Mouse (Mus musculus): ENCODE data around the gene Iqck. TPM values are rescaled to one million over a fixed set of nuclear protein-coding genes. Genes with fewer than 3 reads are reported as not detected.
A peak's percentile ranks its signal among the peaks of the same experiment; 100 is the strongest.

Iqck gene
- total RNA-seq (2021): under 1 TPM; 0.10 to 0.59 TPM
- long read RNA-seq, experiment 1: 0 reads
- long read RNA-seq, experiment 2: 0 reads

DNA sequence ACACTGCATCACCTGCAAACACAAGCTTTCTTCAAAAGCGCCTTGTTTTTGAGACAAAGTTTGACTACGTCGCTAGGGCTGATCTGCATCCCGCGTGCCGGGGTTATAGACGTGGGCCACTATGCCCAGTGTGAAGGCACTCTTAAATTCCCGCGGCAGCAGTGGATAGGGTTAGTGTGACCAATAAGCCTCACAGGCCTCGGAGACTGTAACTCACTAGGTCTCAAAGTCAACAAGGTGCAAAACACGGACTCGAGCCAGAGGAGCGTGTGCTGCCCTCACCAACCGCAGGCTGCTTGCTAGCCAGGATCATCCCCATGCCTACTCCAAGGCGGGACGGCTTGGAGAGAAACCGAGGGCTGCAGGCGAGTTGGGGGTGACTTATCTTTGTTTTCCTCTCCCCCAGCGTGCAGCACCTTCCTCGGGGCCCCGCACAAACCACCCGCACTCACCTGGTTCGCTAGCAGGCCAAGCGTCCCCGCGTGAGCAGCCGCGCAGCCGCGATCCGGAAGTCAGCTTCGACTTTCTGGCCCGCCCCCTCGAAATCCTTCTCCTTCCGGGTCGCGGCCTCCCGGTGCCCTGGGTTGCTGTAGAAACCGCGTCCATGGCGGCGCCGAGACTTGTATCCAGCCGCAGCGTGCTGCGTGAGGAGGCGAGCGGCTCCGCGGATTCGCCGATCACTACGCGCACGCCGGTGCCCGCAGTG, at the start of gene Iqck:
Gene Iqck, plus strand, starts transcription at position 582 of the 706 bp plus-strand sequence.
- peak; percentile 93 to 95 for DNase-seq

DNA sequence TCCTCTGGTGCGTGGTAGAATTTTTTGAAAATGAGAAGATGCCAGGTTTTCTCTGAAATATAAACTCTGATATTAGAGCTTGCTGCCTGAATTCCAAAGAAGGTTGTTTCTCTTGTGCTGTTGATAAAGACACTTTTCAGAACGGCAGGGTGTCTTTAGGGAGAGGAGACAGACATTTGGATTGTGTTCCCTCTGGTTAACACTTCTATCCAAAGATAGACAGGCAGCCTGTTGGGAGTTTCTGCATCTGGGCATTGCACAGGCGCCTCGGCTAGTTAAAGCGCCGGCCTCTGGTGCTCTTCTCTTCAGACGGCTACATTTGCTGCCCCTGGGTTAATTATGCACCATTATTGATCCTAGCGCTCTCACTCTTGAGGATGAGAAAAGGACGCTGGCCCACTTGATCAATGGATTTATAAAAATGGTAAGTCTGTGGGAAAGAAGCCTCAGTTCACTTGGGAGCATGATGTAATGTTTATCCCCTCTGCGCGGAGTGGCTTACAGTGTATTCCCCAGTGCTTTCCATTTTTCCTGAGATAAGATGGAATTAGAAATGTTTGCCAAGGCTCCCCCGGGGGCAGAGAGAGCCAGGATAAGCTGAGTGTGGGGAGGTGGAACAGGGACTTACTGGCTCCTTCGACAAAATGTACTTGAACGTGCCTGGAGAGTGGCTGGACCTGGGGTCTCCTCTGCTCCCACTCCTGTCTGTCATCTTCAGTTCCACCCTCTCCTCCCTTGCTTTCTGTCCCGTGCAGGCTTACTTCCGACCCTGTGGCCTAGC, 48.7 kb upstream of the Iqck start:
- DNase-seq: peak; percentile 65

DNA sequence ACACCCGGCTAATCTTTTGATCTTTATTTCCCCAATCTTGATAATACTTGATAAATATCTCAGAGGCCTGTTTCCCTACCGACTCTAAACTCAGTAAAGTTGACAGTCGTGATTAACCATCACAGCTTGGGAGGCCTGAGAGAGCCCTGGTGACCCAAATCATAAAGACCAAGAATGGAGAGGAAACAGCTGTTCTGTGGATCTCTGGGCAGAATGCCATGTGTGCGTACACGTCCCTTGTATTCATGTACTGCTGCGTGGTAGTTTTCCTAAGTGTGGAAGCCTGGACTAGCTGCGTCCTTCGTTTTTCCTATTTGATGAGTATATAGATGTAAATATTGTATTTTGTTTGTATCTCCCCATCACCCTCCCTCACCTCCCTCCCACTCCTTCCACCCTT, 47.7 kb upstream of the Iqck start:
- DNase-seq: peak; percentile 49 to 64

DNA sequence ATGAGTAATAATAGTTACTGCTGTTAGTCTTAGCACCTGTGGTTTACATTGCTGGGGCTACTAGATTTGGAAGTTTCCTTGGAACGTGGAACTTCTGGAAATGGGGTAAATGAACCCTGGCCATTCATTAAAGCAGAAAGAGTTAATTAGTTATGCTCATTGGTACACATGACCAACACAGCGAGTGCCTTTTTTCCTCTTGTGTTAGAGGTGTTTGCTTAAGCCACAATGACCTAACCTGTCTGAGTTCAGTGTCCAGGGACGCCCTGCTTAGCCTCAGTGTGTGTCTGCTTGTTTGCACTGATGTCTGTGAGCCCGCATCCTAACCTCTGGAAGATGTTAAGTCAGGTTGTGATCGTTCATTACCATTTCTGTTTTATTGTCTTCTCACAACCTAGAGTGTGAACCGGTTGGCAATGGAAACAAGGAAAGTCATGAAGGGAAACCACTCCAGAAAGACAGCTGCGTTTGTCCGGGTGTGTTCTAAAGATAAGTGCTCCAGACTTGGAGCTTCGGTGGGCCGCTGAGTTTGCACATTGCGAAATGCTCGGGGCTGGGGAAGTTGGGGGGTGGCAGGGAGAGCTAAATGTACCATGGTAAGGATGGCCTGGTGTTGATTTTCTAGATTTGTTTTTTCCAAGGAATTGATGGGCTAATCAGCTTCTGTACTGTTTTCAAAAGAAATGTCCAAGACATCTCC, 44.0 kb upstream of the Iqck start:
- peak; percentile 56 to 75 for DNase-seq

GRCm38 (mm10) chr7:118813592-118813991, 42.0 kb upstream of the Iqck start:
- no peak for DNase-seq

- DNase-seq: no peak
Measured at GRCm38 (mm10) chr7:118816275-118816674, 39.3 kb upstream of the Iqck start.

DNA sequence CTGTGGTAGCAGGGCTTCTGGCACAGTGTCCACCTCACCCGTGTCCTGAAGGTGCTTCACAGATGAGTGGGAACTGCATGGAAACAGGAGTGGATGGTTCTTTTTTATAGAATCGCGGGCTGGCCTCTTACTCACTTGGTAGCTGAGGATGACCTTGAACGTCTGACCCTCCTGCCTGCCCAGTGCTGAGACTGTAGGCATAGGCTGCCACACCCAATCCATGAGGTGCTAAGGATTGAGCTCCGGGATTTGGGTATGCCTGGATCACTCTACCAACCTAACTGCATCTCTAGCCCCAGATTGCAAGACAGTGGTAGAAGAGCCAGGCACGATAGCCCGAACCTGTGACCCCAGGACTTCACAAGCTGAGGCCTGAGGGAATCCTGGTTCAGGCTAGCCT, 37.8 kb upstream of the Iqck start:
- DNase-seq: no peak

GRCm38 (mm10) chr7:118819666-118820065, 35.9 kb upstream of the Iqck start:
- no peak for DNase-seq

DNA sequence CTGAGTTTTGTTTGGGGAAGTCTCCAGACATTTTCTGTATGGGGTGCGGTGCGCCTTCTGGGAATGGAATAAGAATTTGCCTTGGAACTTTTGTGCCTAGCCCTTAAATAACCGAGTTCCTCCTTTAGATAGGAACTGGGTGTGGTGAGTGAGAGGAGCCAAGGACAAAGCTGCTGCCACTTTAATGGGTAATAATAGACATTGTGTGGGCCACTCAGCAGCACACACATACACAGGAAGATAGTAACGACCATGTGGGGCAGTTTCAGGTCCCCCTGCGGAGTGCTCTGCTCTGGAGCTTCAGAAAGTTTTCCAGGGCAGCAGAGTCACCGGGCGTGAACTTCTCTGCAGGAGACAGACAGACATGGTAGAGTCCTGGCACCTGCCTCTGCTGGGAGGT, 34.2 kb upstream of the Iqck start:
- peak; percentile 68 to 86 for DNase-seq

GRCm38 (mm10) chr7:118821887-118822556, 33.5 kb upstream of the Iqck start:
- no peak for DNase-seq

DNA sequence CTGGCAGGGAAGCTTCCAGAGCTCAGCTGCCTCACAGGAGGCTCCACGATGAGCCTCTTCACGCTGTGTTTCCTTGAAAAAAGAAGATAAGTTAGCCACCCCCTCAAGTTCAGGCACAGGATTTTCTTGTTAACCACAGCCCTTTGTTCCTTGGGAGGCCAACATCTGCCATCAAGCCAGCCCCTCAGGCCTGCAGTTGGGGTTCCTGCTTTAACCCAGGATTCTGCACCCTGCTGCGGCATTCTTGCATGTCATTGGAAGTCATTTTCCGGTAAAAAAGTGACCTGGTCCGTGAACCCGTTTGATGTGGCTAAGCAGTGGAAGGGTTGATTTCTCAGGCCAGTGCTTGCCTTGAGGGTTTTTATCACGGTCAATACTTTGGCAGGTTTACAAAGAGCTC, 31.1 kb upstream of the Iqck start:
- DNase-seq: no peak

- no peak for DNase-seq
Measured at GRCm38 (mm10) chr7:118827975-118828416, 27.6 kb upstream of the Iqck start.

GRCm38 (mm10) chr7:118837901-118838300, 17.7 kb upstream of the Iqck start:
- DNase-seq: no peak

DNA sequence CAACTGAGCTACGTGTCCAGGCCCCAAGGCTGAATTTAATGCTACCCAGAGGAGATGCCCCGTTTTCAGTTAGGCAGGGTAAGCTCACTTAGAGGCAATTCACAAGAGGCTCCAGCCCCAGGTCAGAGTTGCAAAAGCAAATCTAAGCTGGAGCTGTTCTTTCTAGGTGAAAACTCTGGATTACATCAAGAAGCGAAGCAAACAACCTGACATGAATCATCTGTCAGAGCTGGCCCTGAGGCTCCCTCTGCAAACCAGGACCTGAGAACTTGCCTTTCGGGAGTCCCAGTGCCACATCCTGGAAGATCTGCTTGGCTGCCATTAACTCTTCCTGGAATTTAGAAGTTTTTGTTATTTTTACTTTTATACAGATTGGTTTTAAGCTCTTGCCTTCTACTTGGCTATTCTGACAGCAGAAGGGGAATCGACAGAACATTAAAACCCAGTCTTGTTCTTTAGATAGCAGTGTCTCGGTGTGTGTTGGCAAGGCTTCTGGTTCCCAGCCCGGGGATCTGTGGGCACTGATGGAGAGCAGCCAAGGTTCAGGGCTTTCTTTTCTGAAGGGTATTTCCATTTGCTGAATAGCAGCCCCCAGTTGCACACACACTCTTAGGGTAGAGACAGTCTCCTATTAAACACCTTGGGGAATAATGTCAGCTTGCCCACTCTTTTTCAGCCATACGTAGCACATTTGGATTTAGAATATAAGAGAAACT, 14.4 kb upstream of the Iqck start:
- DNase-seq: peak in 1 of 2 experiments; percentile 14

- peak in 1 of 2 experiments; percentile 31 for DNase-seq
Measured at GRCm38 (mm10) chr7:118841796-118842195, 13.8 kb upstream of the Iqck start.

DNA sequence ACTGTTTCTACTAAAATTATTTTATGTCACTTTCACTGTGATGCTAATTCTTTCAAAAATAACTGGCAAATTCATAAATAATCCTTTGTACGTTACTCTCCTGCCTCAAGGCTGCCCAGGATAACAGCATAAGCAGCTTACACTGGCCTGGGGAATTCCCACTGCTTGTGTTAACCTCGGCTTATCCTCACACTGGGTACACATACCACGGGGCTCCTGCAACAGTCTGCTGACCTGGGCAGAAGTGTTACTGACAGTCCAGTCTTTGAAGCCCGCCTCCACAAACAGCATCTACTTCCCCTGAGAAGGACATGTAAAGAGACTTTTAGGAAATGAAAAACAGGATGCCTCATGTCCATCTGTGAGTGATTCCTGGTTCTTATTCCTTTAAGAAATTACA, 12.6 kb upstream of the Iqck start:
- no peak for DNase-seq

- no peak for DNase-seq
Measured at GRCm38 (mm10) chr7:118845141-118845540, 10.4 kb upstream of the Iqck start.

- DNase-seq: peak; percentile 34 to 38
Measured at GRCm38 (mm10) chr7:118846329-118846728, 9.2 kb upstream of the Iqck start.

DNA sequence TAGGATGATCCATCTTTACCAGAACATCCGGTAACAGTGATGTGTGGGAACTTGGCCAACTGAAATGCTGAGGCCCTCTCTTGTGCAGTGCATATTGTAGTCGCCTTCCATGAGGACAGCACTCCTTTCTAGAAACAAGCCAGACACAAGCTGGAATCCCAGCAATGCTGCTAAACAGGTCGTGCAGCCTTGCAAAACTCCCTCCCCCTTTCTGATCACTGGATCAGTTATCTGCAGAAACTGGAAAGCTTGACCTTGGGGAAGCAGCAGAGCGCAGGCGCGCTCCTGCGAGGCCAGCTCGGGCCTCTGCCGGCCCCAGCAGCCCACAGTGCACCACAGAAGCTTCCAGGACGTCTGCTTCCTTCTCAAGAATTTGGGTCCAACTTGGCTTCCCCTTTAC, 6.8 kb upstream of the Iqck start:
- peak in 1 of 2 experiments; percentile 15 for DNase-seq

DNA sequence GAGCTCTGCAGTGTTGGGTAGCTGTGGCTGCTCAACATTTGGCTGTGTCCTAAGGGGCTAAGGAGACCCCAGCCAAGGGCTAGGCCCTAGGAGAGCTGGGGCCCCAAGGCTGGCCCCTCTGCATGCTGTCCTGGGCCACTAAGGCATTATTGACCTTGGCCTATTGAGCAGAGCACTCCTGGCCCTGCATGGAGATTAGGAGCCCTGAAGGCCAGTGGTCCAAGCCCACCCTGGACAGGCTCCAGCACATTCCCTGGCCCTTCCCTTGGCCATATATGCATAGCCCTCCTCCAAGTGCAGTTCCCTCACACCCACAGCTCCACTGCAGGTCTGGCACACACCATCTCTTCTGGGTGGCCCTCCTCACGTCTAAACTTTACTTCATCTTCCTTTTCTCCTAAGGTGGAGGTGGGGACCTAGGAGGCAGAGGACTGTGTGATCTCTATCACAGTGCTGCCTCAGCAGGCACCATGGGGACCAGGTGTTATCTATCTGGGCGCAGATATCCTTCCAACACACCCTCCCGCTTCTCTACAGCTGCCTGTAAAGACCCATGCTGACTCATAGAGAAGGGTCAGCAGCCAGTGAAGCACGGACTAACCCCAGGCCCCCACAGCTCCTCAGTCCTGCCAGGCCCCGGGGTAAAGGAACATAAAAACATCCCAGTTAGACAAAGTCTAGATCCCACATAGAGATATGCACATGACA, 5.9 kb upstream of the Iqck start:
- no peak for DNase-seq
